ENCODE assay signal across 8 mouse cellular contexts in genomic region chr1:153742374-153743155, GRCm38 (mm10). TPM values are rescaled to one million over a fixed set of nuclear protein-coding genes. Genes with fewer than 3 reads are reported as not detected.
DNase-seq lines count a peak whose midpoint lies in the region; ATAC-seq and TF ChIP-seq lines count a peak whose summit lies in the region.

No protein-coding gene starts in this region.

- no peak overlapping the region for H3K9ac ChIP-seq in limb, embryonic 14.5 days (ENCODE audit: low read depth, low read length, severe bottlenecking)

- no peak for TF ChIP-seq CTCF in thymus, adult 2 months (IDR thresholded peaks at IDR 0.05; ENCODE audit: borderline replicate concordance, control insufficient read depth, extremely low read depth, insufficient read depth, low read length, poor library complexity)
- TF ChIP-seq CTCF in cerebellum, adult 2 months (IDR thresholded peaks at IDR 0.05; ENCODE audit: borderline replicate concordance, insufficient read depth, low read depth, low read length) = peak; percentile 92

- H3K27me3 ChIP-seq in thymus, adult 2 months (ENCODE audit: control insufficient read depth, insufficient read depth, low read length) = no peaks in the 10 kb centered on the region; the same call in 1 of the 2 replicates
- no peaks in the 10 kb centered on the region for H3K27me3 ChIP-seq in cerebellum, adult 2 months (ENCODE audit: control insufficient read depth, insufficient read depth, low read length)
- H3K27me3 ChIP-seq in limb, embryonic 14.5 days (ENCODE audit: control insufficient read depth, insufficient read depth, low read length) = 0 out of 2 replicates have a peak, but pooled peaks cover 8% of the 10 kb centered on the region

- H3K4me3 ChIP-seq in thymus, adult 2 months (ENCODE audit: control insufficient read depth, insufficient read depth, low read length) = no peak overlapping the region
- no peak overlapping the region for H3K4me3 ChIP-seq in cerebellum, adult 2 months (replicated peaks; ENCODE audit: insufficient read depth, low read depth, low read length)
- 0 out of 2 replicates have a peak overlapping the region, but pooled peaks have one; percentile 10 for H3K4me3 ChIP-seq in limb, embryonic 14.5 days (replicated peaks; ENCODE audit: low read length)

- WGBS in thymus, adult 2 months = 53% methylated on average over 11 of the region's 11 CpGs
- 47% methylated on average over 11 of the region's 11 CpGs for WGBS in cerebellum, adult 2 months
- WGBS in limb, embryonic 14.5 days = 52% methylated on average over 11 of the region's 11 CpGs

- 0 out of 2 replicates have a peak overlapping the region, but pooled peaks have one; percentile 70 for H3K4me2 ChIP-seq in limb, embryonic 14.5 days (replicated peaks; ENCODE audit: low read depth, low read length, severe bottlenecking)

- peak; percentile 19 for ATAC-seq in inflammation-experienced regulatory T-cells, adult 6 months
- no peak for ATAC-seq in limb, embryonic 14.5 days (ENCODE audit: low FRiP score, low read depth)

- peaks cover 14% of the 10 kb centered on the region for H3K4me1 ChIP-seq in thymus, adult 2 months (replicated peaks; ENCODE audit: control insufficient read depth, insufficient read depth, low read length)
- H3K4me1 ChIP-seq in cerebellum, adult 2 months (ENCODE audit: control insufficient read depth, insufficient read depth, low read length) = peaks cover 7% of the 10 kb centered on the region
- peaks cover 20% of the 10 kb centered on the region for H3K4me1 ChIP-seq in limb, embryonic 14.5 days (ENCODE audit: control insufficient read depth, insufficient read depth, low read length)

- no peak overlapping the region for H3K27ac ChIP-seq in thymus, adult 2 months (ENCODE audit: control insufficient read depth, insufficient read depth, low read length)
- no peak overlapping the region for H3K27ac ChIP-seq in cerebellum, adult 2 months (ENCODE audit: insufficient read depth, low read length)
- no peak overlapping the region for H3K27ac ChIP-seq in limb, embryonic 14.5 days (replicated peaks; ENCODE audit: low read depth, low read length)

- no peak for TF ChIP-seq POLR2A in thymus, adult 2 months (IDR thresholded peaks at IDR 0.05; ENCODE audit: control insufficient read depth, extremely low read depth, insufficient read depth, low read length, poor library complexity)
- no peak for TF ChIP-seq POLR2A in cerebellum, adult 2 months (IDR thresholded peaks at IDR 0.05; ENCODE audit: borderline replicate concordance, insufficient read depth, low read length)
- TF ChIP-seq POLR2A in limb, embryonic 14.5 days (IDR thresholded peaks at IDR 0.05; ENCODE audit: borderline replicate concordance, extremely low read depth, insufficient read depth, insufficient read length) = no peak

- H3K36me3 ChIP-seq in thymus, adult 2 months (ENCODE audit: control insufficient read depth, insufficient read depth, low read length) = no peaks in the 10 kb centered on the region
- peaks cover 4% of the 10 kb centered on the region for H3K36me3 ChIP-seq in limb, embryonic 14.5 days (ENCODE audit: control insufficient read depth, insufficient read depth, low read length)

- DNase-seq in thymus, adult 2 months = peak; percentile 73
- no peak for DNase-seq in thymus, adult 18-20 months
- peak; percentile 72 to 82 for DNase-seq in cerebellum, adult 2 months
- DNase-seq in forelimb bud, embryonic 11.5 days (ENCODE audit: low read depth, low spot score) = peak; percentile 67
- peak; percentile 82 for DNase-seq in limb, embryonic 14.5 days (ENCODE audit: low spot score)
- peak; percentile 66 to 76 for DNase-seq in natural killer cell, adult 2 months (ENCODE audit: low spot score in 2 of 2)
- DNase-seq in testis, postnatal 14 days (ENCODE audit: low spot score) = peak; percentile 47

- no peaks in the 10 kb centered on the region for H3K9me3 ChIP-seq in limb, embryonic 14.5 days (ENCODE audit: control insufficient read depth, low read length)

RNA-seq across cellular contexts. Expression of gene Rgs16, which starts 2.4 kb away (rescaled TPM):
- polyA plus RNA-seq in thymus, adult 2 months (2012; rRNA removed) = 2.8 and 3.1 TPM in 2 replicates
- 12.2 and 12.7 TPM in 2 replicates for polyA plus RNA-seq in cerebellum, adult 2 months (2012; rRNA removed)
- 10 to 100 TPM; 19.8 to 37.6 (median 35.0) TPM for polyA plus RNA-seq in inflammation-experienced regulatory T-cells, adult 6 months (2017; shearing (Covaris generic))
- polyA plus RNA-seq in limb, embryonic 14.5 days (2012; rRNA removed) = 21.9 and 22.6 TPM in 2 replicates
- polyA plus RNA-seq in limb, embryonic 14.5 days (2014; fragmentation: Nextera tagmentation; extraction: Ambion mirVana) = 6.4 and 8.5 TPM in 2 replicates

RNA-seq across cellular contexts. Expression of gene Rnasel, which starts 6.7 kb away (rescaled TPM):
- polyA plus RNA-seq in thymus, adult 2 months (2012; rRNA removed) = 11.8 and 12.3 TPM in 2 replicates
- 3.8 and 3.9 TPM in 2 replicates for polyA plus RNA-seq in cerebellum, adult 2 months (2012; rRNA removed)
- polyA plus RNA-seq in inflammation-experienced regulatory T-cells, adult 6 months (2017; shearing (Covaris generic)) = 10 to 100 TPM; 38.2 to 49.4 (median 41.8) TPM
- polyA plus RNA-seq in limb, embryonic 14.5 days (2012; rRNA removed) = 19.4 and 23.5 TPM in 2 replicates
- polyA plus RNA-seq in limb, embryonic 14.5 days (2014; fragmentation: Nextera tagmentation; extraction: Ambion mirVana) = 10.0 and 14.1 TPM in 2 replicates

Comparison
In these comparisons a context has a peak if more than half of its experiments do, and no peak if none do; other contexts are left out.
1. DNase-seq: peak in thymus, adult 2 months (single experiment), cerebellum, adult 2 months (2 of 2), forelimb bud, embryonic 11.5 days (single experiment), limb, embryonic 14.5 days (single experiment), natural killer cell, adult 2 months (2 of 2) and testis, postnatal 14 days (single experiment); none in thymus, adult 18-20 months (0 of 2).